Comparison of ENCODE assay signal across 23 mouse cellular contexts in the genomic region with DNA sequence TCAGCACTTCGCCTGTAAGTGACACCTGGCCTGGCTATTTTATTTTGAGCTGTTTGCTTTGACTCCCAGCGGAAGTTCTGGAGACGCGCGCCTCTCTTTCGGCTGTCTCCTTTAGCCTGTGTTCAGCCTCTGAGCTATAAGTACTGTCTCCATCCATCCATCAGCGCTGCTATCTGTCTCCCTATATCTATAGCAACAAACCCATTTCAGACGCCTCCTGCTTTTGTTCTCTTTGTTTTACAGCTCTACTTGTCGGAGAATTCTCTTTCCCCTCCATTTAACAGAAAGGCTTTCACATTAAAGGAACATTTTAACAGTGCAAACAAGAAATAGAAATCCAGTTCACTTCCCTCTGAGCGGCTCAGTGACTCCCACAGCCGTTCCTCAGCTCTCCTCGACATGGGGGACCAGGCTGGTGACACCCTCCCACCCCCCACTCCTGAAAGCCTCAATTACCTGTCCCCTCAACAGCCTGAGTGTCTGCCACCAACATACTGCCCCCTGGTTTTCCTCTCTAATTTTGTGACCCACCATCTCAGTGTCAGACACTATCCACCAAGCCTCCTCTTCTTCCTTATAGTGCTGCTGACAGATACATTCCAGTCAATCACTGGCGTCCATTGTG.
DNase-seq lines count a peak whose midpoint lies in the region; ATAC-seq and TF ChIP-seq lines count a peak whose summit lies in the region.
"Had no signal": no experiment of that assay in that cellular context is flagged by ENCODE, and none has a peak within 500 bp of the region (broad histone marks: within the 10 kb centered on the region; RNA-seq: fewer than 3 reads in every experiment).

No protein-coding gene starts in this region.

- H3K9ac ChIP-seq in embryonic facial prominence, embryonic 11.5 days (replicated peaks; ENCODE audit: low read length) = no peak overlapping the region
- H3K9ac ChIP-seq in hindbrain, embryonic 14.5 days = no peak overlapping the region
- no peak overlapping the region for H3K9ac ChIP-seq in hindbrain, embryonic 11.5 days (ENCODE audit: low read depth, low read length)
- H3K9ac ChIP-seq in neural tube, embryonic 12.5 days = no peak overlapping the region
- H3K9ac ChIP-seq: embryonic facial prominence, embryonic 15.5 days; heart, embryonic 15.5 days; limb, embryonic 12.5 days; liver, embryonic 15.5 days; stomach, embryonic 15.5 days had no signal

- DNase-seq in embryonic facial prominence, embryonic 11.5 days (ENCODE audit: low spot score) = peak; percentile 1
- no peak for DNase-seq in embryonic facial prominence, embryonic 10.5 days (ENCODE audit: low spot score)
- DNase-seq in hindbrain, embryonic 14.5 days (ENCODE audit: low spot score) = no peak
- DNase-seq in hindbrain, embryonic 11.5 days (ENCODE audit: low spot score) = no peak
- peak; percentile 31 for DNase-seq in embryo, embryonic 10 days (ENCODE audit: low spot score)
- DNase-seq in cerebellum, adult 2 months = no peak
- no peak for DNase-seq in left cerebral cortex, adult 18-20 months (ENCODE audit: low spot score in 2 of 2)
- DNase-seq: cerebellum, postnatal 25 days; heart, adult 2 months; kidney, adult 2 months; lung, postnatal 10 days; right cerebral cortex, postnatal 14 days; thymus, adult 2 months had no signal

- no peak overlapping the region for H3K4me2 ChIP-seq in embryonic facial prominence, embryonic 11.5 days (ENCODE audit: low read depth, low read length)
- 0 out of 2 replicates have a peak overlapping the region, but pooled peaks have one; percentile 21 for H3K4me2 ChIP-seq in hindbrain, embryonic 14.5 days (replicated peaks)
- no peak overlapping the region for H3K4me2 ChIP-seq in hindbrain, embryonic 11.5 days (replicated peaks; ENCODE audit: low read depth, low read length)
- H3K4me2 ChIP-seq in neural tube, embryonic 12.5 days (replicated peaks) = peak overlapping the region; percentile 35
- H3K4me2 ChIP-seq: embryonic facial prominence, embryonic 15.5 days; heart, embryonic 15.5 days; limb, embryonic 12.5 days; liver, embryonic 15.5 days; stomach, embryonic 15.5 days had no signal

- no peaks in the 10 kb centered on the region for H3K36me3 ChIP-seq in embryonic facial prominence, embryonic 11.5 days (replicated peaks; ENCODE audit: control insufficient read depth, insufficient read depth, low read depth, low read length)
- H3K36me3 ChIP-seq in embryonic facial prominence, embryonic 10.5 days (replicated peaks) = no peaks in the 10 kb centered on the region
- H3K36me3 ChIP-seq in hindbrain, embryonic 14.5 days (replicated peaks; ENCODE audit: control insufficient read depth, insufficient read depth) = no peaks in the 10 kb centered on the region
- H3K36me3 ChIP-seq in hindbrain, embryonic 11.5 days (ENCODE audit: control insufficient read depth, insufficient read depth, low read length) = no peaks in the 10 kb centered on the region
- no peaks in the 10 kb centered on the region for H3K36me3 ChIP-seq in neural tube, embryonic 12.5 days
- H3K36me3 ChIP-seq: embryonic facial prominence, embryonic 15.5 days; G1E; heart, embryonic 15.5 days; limb, embryonic 12.5 days; liver, embryonic 15.5 days; midbrain, embryonic 10.5 days; stomach, embryonic 15.5 days had no signal

- H3K4me3 ChIP-seq in embryonic facial prominence, embryonic 11.5 days (ENCODE audit: low read depth, low read length) = no peak overlapping the region
- H3K4me3 ChIP-seq in embryonic facial prominence, embryonic 10.5 days = no peak overlapping the region
- no peak overlapping the region for H3K4me3 ChIP-seq in hindbrain, embryonic 14.5 days (replicated peaks; ENCODE audit: low read length)
- H3K4me3 ChIP-seq in hindbrain, embryonic 11.5 days (ENCODE audit: low read depth, low read length) = no peak overlapping the region
- no peak overlapping the region for H3K4me3 ChIP-seq in neural tube, embryonic 12.5 days
- no peak overlapping the region for H3K4me3 ChIP-seq in cerebellum, adult 2 months (replicated peaks; ENCODE audit: insufficient read depth, low read depth, low read length)
- H3K4me3 ChIP-seq: embryonic facial prominence, embryonic 15.5 days; heart, adult 2 months; heart, embryonic 15.5 days; left cerebral cortex, adult 2 months; limb, embryonic 12.5 days; liver, embryonic 15.5 days; midbrain, embryonic 10.5 days; stomach, embryonic 15.5 days had no signal

- TF ChIP-seq CTCF in cerebellum, adult 2 months (IDR thresholded peaks at IDR 0.05; ENCODE audit: borderline replicate concordance, insufficient read depth, low read depth, low read length) = no peak

- no peaks in the 10 kb centered on the region for H3K27me3 ChIP-seq in embryonic facial prominence, embryonic 11.5 days (ENCODE audit: control insufficient read depth, insufficient read depth, low read length)
- H3K27me3 ChIP-seq in embryonic facial prominence, embryonic 10.5 days (replicated peaks; ENCODE audit: low read depth, poor library complexity, severe bottlenecking) = no peaks in the 10 kb centered on the region
- H3K27me3 ChIP-seq in hindbrain, embryonic 14.5 days (ENCODE audit: control insufficient read depth, insufficient read depth, low read length) = no peaks in the 10 kb centered on the region
- H3K27me3 ChIP-seq in hindbrain, embryonic 11.5 days (ENCODE audit: control insufficient read depth, insufficient read depth, low read length) = no peaks in the 10 kb centered on the region
- no peaks in the 10 kb centered on the region for H3K27me3 ChIP-seq in neural tube, embryonic 12.5 days (replicated peaks)
- no peaks in the 10 kb centered on the region for H3K27me3 ChIP-seq in cerebellum, adult 2 months (ENCODE audit: control insufficient read depth, insufficient read depth, low read length)
- H3K27me3 ChIP-seq: embryonic facial prominence, embryonic 15.5 days; heart, embryonic 15.5 days; liver, embryonic 15.5 days; stomach, embryonic 15.5 days had no signal

- WGBS in embryonic facial prominence, embryonic 11.5 days = 65% methylated on average over 13 of the region's 13 CpGs
- WGBS in embryonic facial prominence, embryonic 10.5 days = 70% methylated on average over 13 of the region's 13 CpGs
- WGBS in hindbrain, embryonic 14.5 days = 36% methylated on average over 13 of the region's 13 CpGs
- WGBS in hindbrain, embryonic 11.5 days = 42% methylated on average over 13 of the region's 13 CpGs
- 20% methylated on average over 13 of the region's 13 CpGs for WGBS in neural tube, embryonic 12.5 days
- WGBS in cerebellum, adult 2 months = 75% methylated on average over 13 of the region's 13 CpGs

- no peak for ATAC-seq in embryonic facial prominence, embryonic 11.5 days (replicated peaks; ENCODE audit: insufficient number of reproducible peaks, low FRiP score, low TSS enrichment, low read depth)
- ATAC-seq in hindbrain, embryonic 14.5 days (ENCODE audit: low FRiP score) = no peak
- ATAC-seq in hindbrain, embryonic 11.5 days (ENCODE audit: low FRiP score) = no peak
- peak; percentile 63 for ATAC-seq in neural tube, embryonic 12.5 days (ENCODE audit: low FRiP score, low read depth)
- ATAC-seq: CD4-positive, CD25-positive, alpha-beta regulatory T cell, adult 4 months had no signal

- no peak overlapping the region for H3K27ac ChIP-seq in embryonic facial prominence, embryonic 11.5 days (replicated peaks; ENCODE audit: low read depth, low read length)
- H3K27ac ChIP-seq in embryonic facial prominence, embryonic 10.5 days (replicated peaks) = no peak overlapping the region
- no peak overlapping the region for H3K27ac ChIP-seq in hindbrain, embryonic 14.5 days
- no peak overlapping the region for H3K27ac ChIP-seq in hindbrain, embryonic 11.5 days (ENCODE audit: low read depth, low read length)
- no peak overlapping the region for H3K27ac ChIP-seq in neural tube, embryonic 12.5 days
- no peak overlapping the region for H3K27ac ChIP-seq in cerebellum, adult 2 months (ENCODE audit: insufficient read depth, low read length)
- H3K27ac ChIP-seq: embryonic facial prominence, embryonic 15.5 days; heart, adult 2 months; heart, embryonic 15.5 days; left cerebral cortex, adult 2 months; limb, embryonic 12.5 days; liver, embryonic 15.5 days; midbrain, embryonic 10.5 days; stomach, embryonic 15.5 days had no signal

- H3K9me3 ChIP-seq in embryonic facial prominence, embryonic 11.5 days (replicated peaks; ENCODE audit: control insufficient read depth, low read length) = no peaks in the 10 kb centered on the region
- 0 out of 2 replicates have a peak, but pooled peaks cover under 1% of the 10 kb centered on the region for H3K9me3 ChIP-seq in embryonic facial prominence, embryonic 10.5 days
- no peaks in the 10 kb centered on the region for H3K9me3 ChIP-seq in hindbrain, embryonic 14.5 days (ENCODE audit: control insufficient read depth, low read length)
- no peaks in the 10 kb centered on the region for H3K9me3 ChIP-seq in hindbrain, embryonic 11.5 days (ENCODE audit: control insufficient read depth, low read length)
- H3K9me3 ChIP-seq in neural tube, embryonic 12.5 days = no peaks in the 10 kb centered on the region
- H3K9me3 ChIP-seq: embryonic facial prominence, embryonic 15.5 days; heart, embryonic 15.5 days; limb, embryonic 12.5 days; liver, embryonic 15.5 days; midbrain, embryonic 10.5 days; stomach, embryonic 15.5 days had no signal

- no peak for TF ChIP-seq POLR2A in cerebellum, adult 2 months (IDR thresholded peaks at IDR 0.05; ENCODE audit: borderline replicate concordance, insufficient read depth, low read length)

- H3K4me1 ChIP-seq in embryonic facial prominence, embryonic 11.5 days (ENCODE audit: control insufficient read depth, insufficient read depth, low read length) = no peaks in the 10 kb centered on the region
- H3K4me1 ChIP-seq in embryonic facial prominence, embryonic 10.5 days = no peaks in the 10 kb centered on the region
- no peaks in the 10 kb centered on the region for H3K4me1 ChIP-seq in hindbrain, embryonic 14.5 days (replicated peaks; ENCODE audit: control insufficient read depth, insufficient read depth, low read length)
- H3K4me1 ChIP-seq in hindbrain, embryonic 11.5 days (replicated peaks; ENCODE audit: control insufficient read depth, insufficient read depth, low read length) = no peaks in the 10 kb centered on the region
- H3K4me1 ChIP-seq in neural tube, embryonic 12.5 days = peaks cover 8% of the 10 kb centered on the region; the same call in 1 of the 2 replicates
- H3K4me1 ChIP-seq in cerebellum, adult 2 months (ENCODE audit: control insufficient read depth, insufficient read depth, low read length) = no peaks in the 10 kb centered on the region
- H3K4me1 ChIP-seq: embryonic facial prominence, embryonic 15.5 days; heart, embryonic 15.5 days; liver, embryonic 15.5 days; midbrain, embryonic 10.5 days; stomach, embryonic 15.5 days had no signal

Comparison
In these comparisons a context has a peak if more than half of its experiments do, and no peak if none do; other contexts are left out.
1. DNase-seq: peak in embryonic facial prominence, embryonic 11.5 days (single experiment) and embryo, embryonic 10 days (single experiment); none in embryonic facial prominence, embryonic 10.5 days (single experiment), hindbrain, embryonic 14.5 days (single experiment), hindbrain, embryonic 11.5 days (single experiment), cerebellum, adult 2 months (0 of 2) and left cerebral cortex, adult 18-20 months (0 of 2).
2. H3K4me2 ChIP-seq: peak in hindbrain, embryonic 14.5 days (single experiment) and neural tube, embryonic 12.5 days (single experiment); none in embryonic facial prominence, embryonic 11.5 days (single experiment) and hindbrain, embryonic 11.5 days (single experiment).